Mouse (Mus musculus) embryonic facial prominence, embryonic 14.5 days (tissue): Measurements from ENCODE around the gene Rarb. TPM values are rescaled to one million over a fixed set of nuclear protein-coding genes. Genes with fewer than 3 reads are reported as not detected.
A peak's percentile ranks its signal among the peaks of the same experiment; 100 is the strongest.

ENCODE experiments used
- ATAC-seq: fragments of 200-750 bp; cut with Nextera tagmentation; 2 replicates; pipeline ENCODE4 v1.8.0; 2017; ENCODE audit warnings: low read depth, moderate number of reproducible peaks, moderate TSS enrichment
- DNase-seq: peaks from one replicate; pipeline ENCODE4 v3.0.0-alpha.2; 2015; ENCODE audit warnings: low spot score
- H3K27ac ChIP-seq: fragments of 300-500 bp; sonication (generic); replicated peaks from 2 replicates; pipeline ENCODE4 v1.5.1; 2014; ENCODE audit warnings: low read depth, mild to moderate bottlenecking, low read length, moderate library complexity
- H3K27me3 ChIP-seq: fragments of 300-500 bp; sonication (generic); replicated peaks from 2 replicates; pipeline ENCODE4 v1.6.1; 2014; ENCODE audit warnings: low read length; ENCODE audit not compliant: control insufficient read depth, insufficient read depth
- H3K36me3 ChIP-seq: fragments of 300-500 bp; sonication (generic); 2 replicates; pipeline ENCODE4 v1.6.1; 2014; ENCODE audit warnings: low read length, mixed read lengths; ENCODE audit not compliant: control insufficient read depth, insufficient read depth
- H3K4me1 ChIP-seq: fragments of 300-500 bp; sonication (generic); 2 replicates; pipeline ENCODE4 v1.6.1; 2014; ENCODE audit warnings: antibody characterized with exemption, low read length; ENCODE audit not compliant: control insufficient read depth, insufficient read depth
- H3K4me2 ChIP-seq: fragments of 300-500 bp; sonication (generic); 2 replicates; pipeline ENCODE4 v1.6.1; 2014; ENCODE audit warnings: low read depth, mild to moderate bottlenecking, low read length, moderate library complexity, mixed read lengths
- H3K4me3 ChIP-seq: fragments of 300-500 bp; sonication (generic); 2 replicates; pipeline ENCODE4 v1.5.1; 2014; ENCODE audit warnings: low read depth, mild to moderate bottlenecking, low read length
- H3K9ac ChIP-seq: fragments of 300-500 bp; sonication (generic); 2 replicates; pipeline ENCODE4 v1.6.1; 2014; ENCODE audit warnings: low read depth, mild to moderate bottlenecking, low read length, moderate library complexity, mixed read lengths
- H3K9me3 ChIP-seq: fragments of 300-500 bp; sonication (generic); 2 replicates; pipeline ENCODE4 v1.6.1; 2016; ENCODE audit warnings: low read length; ENCODE audit not compliant: control insufficient read depth
- WGBS: fragments of 180-500 bp; shearing (Covaris S2); extraction: QIAGEN DNeasy Blood & Tissue Kit; methylation state at CpG from one replicate; pipeline ENCODE4 v1.1.7; 2014; 5-methylcytosine and 5-hydroxymethylcytosine counted together
- polyA plus RNA-seq: library from polyadenylated mRNA; unstranded; fragments of >200 nt; fragmentation: Nextera tagmentation; extraction: Ambion mirVana; gene quantifications from 2 replicates; pipeline ENCODE4 v1.2.1, GENCODE M21; 2014

Gene Rarb
- polyA plus RNA-seq, 1 experiment from 2014 or later = 15.8 TPM

DNA sequence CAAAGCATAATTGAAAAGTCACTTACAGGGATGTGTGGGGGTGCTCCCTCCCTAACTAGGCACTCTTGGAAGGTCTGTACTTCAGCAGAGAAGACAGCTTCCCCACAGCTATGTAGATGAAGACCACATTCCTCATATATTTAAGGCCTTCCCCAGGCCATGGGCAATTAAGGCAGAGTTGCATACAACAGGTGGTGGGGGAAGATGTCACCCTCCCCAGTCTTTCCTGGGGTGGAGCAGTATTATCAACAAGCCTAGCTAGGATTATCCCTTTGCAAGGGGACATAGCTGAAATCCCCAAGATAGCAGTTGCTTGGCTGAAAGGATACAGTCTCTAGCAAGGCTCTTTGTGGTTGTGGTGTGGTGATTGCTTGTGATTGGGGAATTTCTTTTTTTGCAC lies 240.9 kb downstream of the Rarb start:
- H3K36me3 ChIP-seq = no peaks in the 10 kb centered on the region
- no peak for ATAC-seq
- H3K4me2 ChIP-seq = no peak overlapping the region
- H3K9me3 ChIP-seq = no peaks in the 10 kb centered on the region
- no peak overlapping the region for H3K4me3 ChIP-seq
- H3K9ac ChIP-seq = no peak overlapping the region
- DNase-seq = no peak
- no peak overlapping the region for H3K27ac ChIP-seq
- peaks cover 13% of the 10 kb centered on the region; the same call in 1 of the 2 replicates for H3K4me1 ChIP-seq
- no peaks in the 10 kb centered on the region for H3K27me3 ChIP-seq

- no peak overlapping the region for H3K4me2 ChIP-seq
- H3K9ac ChIP-seq = no peak overlapping the region
- H3K4me3 ChIP-seq = no peak overlapping the region
- no peak overlapping the region for H3K27ac ChIP-seq
- no peak for DNase-seq
- 27% methylated on average over 1 of the region's 1 CpGs for WGBS
- H3K36me3 ChIP-seq = no peaks in the 10 kb centered on the region
- no peak for ATAC-seq
- H3K4me1 ChIP-seq = peaks cover 17% of the 10 kb centered on the region; the same call in 1 of the 2 replicates
- no peaks in the 10 kb centered on the region for H3K27me3 ChIP-seq
- H3K9me3 ChIP-seq = no peaks in the 10 kb centered on the region
Observed at GRCm38 (mm10) chr14:16577049-16577448, 241.9 kb downstream of the Rarb start.

- peak overlapping the region; percentile 85 for H3K4me2 ChIP-seq
- peak overlapping the region; percentile 68 for H3K9ac ChIP-seq
- H3K36me3 ChIP-seq = no peaks in the 10 kb centered on the region
- H3K4me3 ChIP-seq = peak overlapping the region; percentile 67
- DNase-seq (peak; percentile 96), ATAC-seq (peak; percentile 94)
- H3K27me3 ChIP-seq = no peaks in the 10 kb centered on the region
- peak overlapping the region; percentile 91 for H3K27ac ChIP-seq
- peaks cover 23% of the 10 kb centered on the region; the same call in 1 of the 2 replicates for H3K4me1 ChIP-seq
- WGBS = under 1% methylated on average over 52 of the region's 52 CpGs
- no peaks in the 10 kb centered on the region for H3K9me3 ChIP-seq
Observed at GRCm38 (mm10) chr14:16574925-16575721, 243.8 kb downstream of the Rarb start.

GRCm38 (mm10) chr14:16573475-16574171 lies 245.3 kb downstream of the Rarb start:
- no peaks in the 10 kb centered on the region for H3K9me3 ChIP-seq
- ATAC-seq (no peak), DNase-seq (no peak)
- peak overlapping the region; percentile 67 for H3K4me3 ChIP-seq
- H3K27ac ChIP-seq = peak overlapping the region; percentile 58; the same call in 1 of the 2 replicates
- peak overlapping the region; percentile 85 for H3K4me2 ChIP-seq
- H3K36me3 ChIP-seq = no peaks in the 10 kb centered on the region
- 36% methylated on average over 6 of the region's 6 CpGs for WGBS
- H3K9ac ChIP-seq = peak overlapping the region; percentile 68
- no peaks in the 10 kb centered on the region for H3K27me3 ChIP-seq
- peaks cover 23% of the 10 kb centered on the region; the same call in 1 of the 2 replicates for H3K4me1 ChIP-seq

DNA sequence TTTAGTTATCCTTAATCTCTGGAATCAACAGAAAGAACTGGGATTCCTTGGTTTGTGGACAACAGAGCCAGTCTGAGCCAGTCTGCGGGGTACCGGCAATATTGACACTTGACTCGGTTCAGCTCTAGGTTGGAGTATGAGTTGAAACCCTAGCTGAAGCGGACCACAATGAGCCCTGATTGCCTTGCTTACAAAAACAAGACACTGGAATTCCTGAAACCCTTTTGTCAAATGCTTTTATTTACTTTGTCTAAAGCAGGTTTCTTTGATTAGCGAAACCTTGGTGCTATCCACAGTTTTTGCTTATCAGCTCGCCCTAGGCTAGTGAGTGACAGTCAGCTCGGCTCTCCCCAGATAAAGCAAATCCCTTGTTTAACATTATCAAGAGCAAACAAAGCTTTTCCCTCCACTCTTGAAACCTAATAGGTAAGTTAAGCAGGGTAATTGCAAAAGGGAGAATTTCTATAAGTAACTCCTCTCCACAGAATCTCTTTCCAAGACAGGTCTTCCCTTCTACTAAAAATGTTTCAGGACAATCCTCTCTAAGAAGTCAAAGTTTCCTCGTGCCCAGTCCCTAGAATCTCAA lies 246.1 kb downstream of the Rarb start:
- Histone ChIP-seq H3K27ac (peak overlapping the region; percentile 58), H3K36me3 (no peaks in the 10 kb centered on the region), H3K4me3 (peak overlapping the region; percentile 67), H3K9ac (peak overlapping the region; percentile 58), H3K27me3 (no peaks in the 10 kb centered on the region), H3K4me1 (peaks cover 23% of the 10 kb centered on the region; the same call in 1 of the 2 replicates), H3K9me3 (no peaks in the 10 kb centered on the region), H3K4me2 (peak overlapping the region; percentile 85)
- 15% methylated on average over 8 of the region's 8 CpGs for WGBS
- ATAC-seq (no peak; the same call in 1 of the 2 replicates), DNase-seq (peak; percentile 61)

DNA sequence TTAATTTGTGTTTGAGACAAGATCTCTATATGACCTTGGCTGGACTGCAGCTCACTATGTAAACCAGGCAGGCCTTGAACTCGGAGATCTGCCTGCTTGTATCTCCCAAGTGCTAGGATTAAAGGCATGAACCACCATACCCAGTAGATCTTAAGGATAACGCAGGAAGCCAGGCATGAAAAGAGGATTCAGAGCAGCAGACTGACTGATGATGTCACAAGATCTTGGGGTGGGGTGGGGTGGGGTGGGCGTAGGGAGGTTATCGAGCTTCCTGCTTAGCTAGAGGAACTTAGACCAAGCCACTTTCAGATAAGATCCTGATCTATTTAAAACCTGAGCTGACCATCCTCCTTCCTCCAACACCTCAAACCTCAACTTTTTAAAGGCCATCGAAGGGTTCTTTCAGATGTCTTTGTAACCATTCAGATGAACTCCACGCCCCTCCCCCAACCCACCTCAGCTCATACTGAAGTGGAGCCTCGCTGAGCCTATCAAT lies 249.4 kb downstream of the Rarb start:
- no peak overlapping the region for H3K27ac ChIP-seq
- peaks cover 18% of the 10 kb centered on the region; the same call in 1 of the 2 replicates for H3K4me1 ChIP-seq
- H3K36me3 ChIP-seq = no peaks in the 10 kb centered on the region
- no peaks in the 10 kb centered on the region for H3K27me3 ChIP-seq
- DNase-seq (no peak), ATAC-seq (no peak)
- 72% methylated on average over 7 of the region's 7 CpGs for WGBS
- no peak overlapping the region for H3K9ac ChIP-seq
- no peaks in the 10 kb centered on the region for H3K9me3 ChIP-seq
- H3K4me2 ChIP-seq = no peak overlapping the region
- no peak overlapping the region for H3K4me3 ChIP-seq

GRCm38 (mm10) chr14:16566920-16567319 lies 252.0 kb downstream of the Rarb start:
- H3K4me2 ChIP-seq = no peak overlapping the region
- 76% methylated on average over 1 of the region's 1 CpGs for WGBS
- ATAC-seq = no peak
- H3K4me1 ChIP-seq = peaks cover 10% of the 10 kb centered on the region; the same call in 1 of the 2 replicates
- no peaks in the 10 kb centered on the region for H3K27me3 ChIP-seq
- no peaks in the 10 kb centered on the region for H3K9me3 ChIP-seq
- DNase-seq = no peak
- no peaks in the 10 kb centered on the region for H3K36me3 ChIP-seq
- no peak overlapping the region for H3K27ac ChIP-seq
- no peak overlapping the region for H3K4me3 ChIP-seq
- H3K9ac ChIP-seq = no peak overlapping the region

DNA sequence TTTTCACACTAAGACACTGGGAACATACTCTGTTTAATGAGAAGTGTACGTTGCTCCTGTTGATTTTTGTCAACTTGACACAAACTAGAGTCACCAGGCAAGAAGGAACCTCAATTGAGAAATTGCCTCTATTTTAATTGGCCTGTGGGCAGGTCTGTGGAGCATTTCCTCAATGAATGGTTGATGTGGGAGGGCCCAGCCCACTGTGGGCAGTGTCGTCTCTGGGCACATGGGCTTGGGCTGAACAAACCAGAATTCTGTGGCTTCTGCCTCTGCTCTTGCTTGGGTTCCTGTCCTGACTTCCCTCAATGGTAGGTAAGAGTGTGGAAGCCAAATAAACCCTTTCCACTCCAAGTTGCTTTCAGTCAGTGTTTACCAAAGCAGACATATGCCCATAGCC lies 255.0 kb downstream of the Rarb start:
- WGBS = 67% methylated on average over 2 of the region's 2 CpGs
- no peak overlapping the region for H3K4me2 ChIP-seq
- no peak overlapping the region for H3K9ac ChIP-seq
- ATAC-seq (no peak), DNase-seq (no peak)
- H3K4me3 ChIP-seq = no peak overlapping the region
- H3K27me3 ChIP-seq = no peaks in the 10 kb centered on the region
- H3K36me3 ChIP-seq = no peaks in the 10 kb centered on the region
- no peak overlapping the region for H3K27ac ChIP-seq
- peaks cover 11% of the 10 kb centered on the region for H3K4me1 ChIP-seq
- no peaks in the 10 kb centered on the region for H3K9me3 ChIP-seq
